Mouse (Mus musculus) hindbrain, embryonic 13.5 days (tissue): ENCODE results near the gene Slfn14. TPM values are rescaled to one million over a fixed set of nuclear protein-coding genes. Genes with fewer than 3 reads are reported as not detected.
A peak's percentile ranks its signal among the peaks of the same experiment; 100 is the strongest.
"Not testable (repeated sequence)": the region's sequence is repeated elsewhere in the genome, so short reads cannot be mapped to it uniquely, and the experiment has no call there.

ENCODE experiments used
- ATAC-seq: fragments of 200-750 bp; cut with Nextera tagmentation; 2 replicates; pipeline ENCODE4 v1.8.0; 2017; ENCODE audit warnings: moderate TSS enrichment; ENCODE audit not compliant: low FRiP score
- H3K27ac ChIP-seq: fragments of 300-500 bp; sonication (generic); 2 replicates; pipeline ENCODE4 v1.5.1; 2015; ENCODE audit warnings: inconsistent platforms, mild to moderate bottlenecking, moderate library complexity
- H3K27me3 ChIP-seq: fragments of 300-500 bp; sonication (generic); 2 replicates; pipeline ENCODE4 v1.6.1; 2015; ENCODE audit warnings: mild to moderate bottlenecking, inconsistent platforms
- H3K36me3 ChIP-seq: fragments of 300-500 bp; sonication (generic); 2 replicates; pipeline ENCODE4 v1.6.1; 2015; ENCODE audit warnings: mild to moderate bottlenecking, inconsistent platforms
- H3K4me1 ChIP-seq: fragments of 300-500 bp; sonication (generic); replicated peaks from 2 replicates; pipeline ENCODE4 v1.6.1; 2015; ENCODE audit warnings: inconsistent platforms
- H3K4me2 ChIP-seq: fragments of 300-500 bp; sonication (generic); 2 replicates; pipeline ENCODE4 v1.6.1; 2015; ENCODE audit warnings: inconsistent platforms, mild to moderate bottlenecking, moderate library complexity
- H3K4me3 ChIP-seq: fragments of 300-500 bp; sonication (generic); 2 replicates; pipeline ENCODE4 v1.5.1; 2015; ENCODE audit warnings: mild to moderate bottlenecking, inconsistent platforms
- H3K9ac ChIP-seq: fragments of 300-500 bp; sonication (generic); 2 replicates; pipeline ENCODE4 v1.6.1; 2015; ENCODE audit warnings: mild to moderate bottlenecking, inconsistent platforms
- H3K9me3 ChIP-seq: fragments of 300-500 bp; sonication (generic); 2 replicates; pipeline ENCODE4 v1.6.1; 2016; ENCODE audit warnings: inconsistent platforms
- WGBS: fragments of 180-500 bp; shearing (Covaris S2); methylation state at CpG from one replicate; pipeline ENCODE4 v1.1.7; 2015; 5-methylcytosine and 5-hydroxymethylcytosine counted together
- polyA plus RNA-seq: library from polyadenylated mRNA; unstranded; fragments of >200 nt; fragmentation: Nextera tagmentation; extraction: Ambion mirVana; gene quantifications from 2 replicates; pipeline ENCODE4 v1.2.1, GENCODE M21; 2015

Slfn14 gene
- polyA plus RNA-seq, 1 experiment from 2014 or later: 0.04 TPM

DNA sequence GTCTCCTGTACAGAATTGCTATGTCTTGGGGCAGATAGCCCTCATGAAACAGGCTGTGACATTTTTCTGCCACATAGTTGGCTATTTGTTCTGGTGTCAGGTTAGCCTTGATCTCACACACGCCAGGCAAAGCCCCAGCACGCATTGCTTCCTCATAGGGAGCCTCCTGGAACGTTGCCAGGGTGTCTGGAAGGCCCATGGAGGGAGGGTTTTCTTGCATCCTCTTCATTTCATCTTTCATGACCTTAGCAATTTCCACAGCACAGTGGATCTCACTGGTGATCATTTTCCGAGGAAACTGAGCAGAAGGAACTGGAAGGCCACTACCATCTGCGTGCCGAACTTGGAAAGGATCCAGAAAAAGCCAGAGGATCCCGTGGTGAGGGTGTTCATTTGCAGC lies 10.3 kb downstream of the Slfn14 start:
- ATAC-seq: no peak
- Histone ChIP-seq H3K36me3 (no peaks in the 10 kb centered on the region), H3K9me3 (no peaks in the 10 kb centered on the region), H3K4me2 (no peak overlapping the region), H3K27ac (no peak overlapping the region), H3K27me3 (0 out of 2 replicates have a peak, but pooled peaks cover 5% of the 10 kb centered on the region), H3K9ac (no peak overlapping the region), H3K4me3 (no peak overlapping the region), H3K4me1 (no peaks in the 10 kb centered on the region)
- WGBS: 71% methylated on average over 7 of the region's 7 CpGs

DNA sequence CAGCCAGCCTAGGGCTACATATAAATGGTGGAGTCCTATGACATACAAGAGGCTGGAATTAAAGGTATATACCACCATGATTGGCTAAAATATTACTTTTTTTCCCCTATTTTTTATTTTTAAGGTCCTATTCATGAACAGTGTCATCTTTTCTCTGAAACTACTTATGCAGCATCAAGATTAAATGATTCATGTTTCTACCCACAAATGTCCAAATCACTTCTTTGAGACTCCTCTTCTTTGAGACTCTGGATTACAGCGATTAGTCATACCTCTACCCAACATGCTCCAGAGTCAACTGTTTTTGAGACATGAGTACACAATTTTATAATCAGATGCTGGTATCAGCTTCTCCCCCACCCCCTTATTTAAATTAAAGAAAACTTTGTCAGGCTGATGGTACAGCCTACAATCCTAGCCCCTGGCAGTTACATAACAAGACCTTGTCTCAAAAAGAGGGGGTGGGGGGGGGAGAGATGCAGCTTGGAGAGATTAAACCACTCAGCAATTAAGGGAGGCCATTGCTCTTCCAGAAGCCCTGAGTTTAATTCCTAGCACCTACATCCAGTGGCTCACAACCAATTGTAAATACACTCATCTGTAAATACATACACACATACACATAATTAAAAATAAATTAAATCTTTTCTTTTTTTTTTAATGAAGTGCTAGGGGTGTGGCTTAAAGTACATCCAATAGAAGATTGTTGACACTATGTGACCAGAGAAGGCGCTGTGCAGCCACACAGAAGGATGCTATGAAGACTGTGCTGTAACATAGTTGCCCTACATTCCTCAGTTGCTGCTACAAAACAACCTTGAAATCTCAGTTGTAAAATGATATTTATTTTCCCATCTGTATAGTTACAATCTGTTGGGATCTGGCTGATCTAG lies 14.3 kb downstream of the Slfn14 start:
- Histone ChIP-seq H3K36me3 (no peaks in the 10 kb centered on the region), H3K9me3 (no peaks in the 10 kb centered on the region), H3K4me2 (peak overlapping the region; percentile 59; the same call in 1 of the 2 replicates), H3K9ac (no peak overlapping the region), H3K4me1 (peaks cover 3% of the 10 kb centered on the region), H3K27ac (peak overlapping the region; percentile 85), H3K27me3 (no peaks in the 10 kb centered on the region), H3K4me3 (no peak overlapping the region)
- no peak for ATAC-seq
- WGBS: 20% methylated on average over 2 of the region's 2 CpGs

DNA sequence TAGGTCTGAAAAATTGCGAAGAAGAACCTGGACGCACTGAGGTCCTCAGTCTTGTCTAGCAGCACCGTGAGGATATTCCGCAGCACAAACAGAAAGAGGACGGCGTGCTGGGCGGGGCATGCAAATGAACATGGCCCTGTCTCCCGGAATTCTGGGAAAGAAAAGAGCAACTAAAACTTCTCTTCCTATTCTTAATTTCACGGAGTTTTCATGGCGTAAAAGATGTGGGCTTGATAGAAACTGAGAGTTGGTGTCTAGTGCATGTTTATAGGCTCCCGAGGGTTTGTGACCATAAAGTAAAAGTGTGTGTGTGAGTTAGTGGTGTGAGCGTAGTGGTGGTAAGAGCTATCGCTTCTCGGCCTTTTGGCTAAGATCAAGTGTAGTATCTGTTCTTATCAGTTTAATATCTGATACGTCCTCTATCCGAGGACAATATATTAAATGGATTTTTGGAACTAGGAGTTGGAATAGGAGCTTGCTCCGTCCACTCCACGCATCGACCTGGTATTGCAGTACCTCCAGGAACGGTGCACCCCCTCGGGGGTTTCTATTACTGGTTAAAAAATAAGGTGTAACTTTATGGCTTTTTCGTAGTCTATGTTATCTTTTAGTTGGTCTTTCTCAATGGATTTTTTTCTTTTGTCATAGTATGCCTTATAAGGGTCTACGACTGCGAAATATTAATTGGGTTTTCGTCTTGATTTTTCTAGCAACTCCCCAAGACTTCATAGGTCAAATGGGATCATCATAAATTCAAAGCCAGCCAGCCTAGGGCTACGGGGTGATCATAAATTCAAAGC lies 15.2 kb downstream of the Slfn14 start:
- Histone ChIP-seq H3K27ac (peak overlapping the region; percentile 85), H3K4me1 (peaks cover 3% of the 10 kb centered on the region), H3K4me3 (peak overlapping the region; percentile 50), H3K36me3 (no peaks in the 10 kb centered on the region), H3K9ac (peak overlapping the region; percentile 75), H3K9me3 (no peaks in the 10 kb centered on the region), H3K4me2 (peak overlapping the region; percentile 59), H3K27me3 (no peaks in the 10 kb centered on the region)
- ATAC-seq: peak; percentile 91
- WGBS: under 1% methylated on average over 26 of the region's 26 CpGs

DNA sequence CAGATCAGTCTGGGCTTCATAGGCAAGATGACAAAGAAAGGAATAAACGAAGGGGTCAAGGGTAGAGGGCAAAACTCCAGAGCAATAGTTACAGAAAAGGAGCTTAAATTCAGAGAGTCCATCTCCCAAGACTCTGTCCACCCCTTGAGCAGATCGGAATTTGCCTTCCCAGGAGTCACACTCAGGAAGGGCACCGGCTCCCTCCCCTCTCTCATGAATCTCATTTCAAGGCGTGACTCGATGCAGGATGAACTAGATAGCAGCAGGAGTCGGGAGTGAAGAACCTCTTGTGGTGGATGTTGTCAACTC lies 15.7 kb downstream of the Slfn14 start:
- H3K4me3 ChIP-seq: peak overlapping the region; percentile 50
- peak overlapping the region; percentile 59 for H3K4me2 ChIP-seq
- no peaks in the 10 kb centered on the region for H3K27me3 ChIP-seq
- ATAC-seq: peak; percentile 73
- H3K9me3 ChIP-seq: no peaks in the 10 kb centered on the region
- no peaks in the 10 kb centered on the region for H3K36me3 ChIP-seq
- H3K9ac ChIP-seq: peak overlapping the region; percentile 75
- 0% methylated on average over 6 of the region's 6 CpGs for WGBS
- peaks cover 3% of the 10 kb centered on the region for H3K4me1 ChIP-seq
- H3K27ac ChIP-seq: peak overlapping the region; percentile 85

DNA sequence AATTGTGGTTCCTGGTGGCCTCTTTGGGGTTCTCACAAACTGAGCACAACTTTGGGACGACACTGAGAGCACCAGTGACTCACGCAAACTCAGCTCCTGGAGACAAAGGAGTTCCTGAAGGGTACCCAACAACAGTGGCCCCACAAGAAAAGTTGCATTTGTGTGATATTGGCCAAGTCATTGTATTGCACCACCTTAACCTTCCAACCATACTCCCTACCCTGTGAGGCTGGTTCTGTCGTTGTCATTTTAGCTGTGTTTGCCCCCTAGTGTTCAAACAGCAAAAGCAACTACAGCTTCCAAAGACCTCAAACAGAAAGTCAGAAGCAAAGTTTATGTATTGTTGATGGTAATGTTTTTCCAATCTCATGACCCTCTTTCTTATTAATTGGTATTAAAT lies 23.4 kb downstream of the Slfn14 start:
- H3K4me1 ChIP-seq: no peaks in the 10 kb centered on the region
- no peaks in the 10 kb centered on the region for H3K27me3 ChIP-seq
- H3K9me3 ChIP-seq: no peaks in the 10 kb centered on the region
- no peak overlapping the region for H3K4me2 ChIP-seq
- H3K27ac ChIP-seq: no peak overlapping the region
- no peaks in the 10 kb centered on the region for H3K36me3 ChIP-seq
- H3K4me3 ChIP-seq: no peak overlapping the region
- WGBS: 64% methylated on average over 3 of the region's 3 CpGs
- no peak for ATAC-seq
- H3K9ac ChIP-seq: no peak overlapping the region

- H3K27ac ChIP-seq: no peak overlapping the region
- H3K4me1 ChIP-seq: no peaks in the 10 kb centered on the region
- H3K9ac ChIP-seq: no peak overlapping the region
- no peak overlapping the region for H3K4me2 ChIP-seq
- WGBS: 95% methylated on average over 1 of the region's 1 CpGs
- no peak for ATAC-seq
- no peak overlapping the region for H3K4me3 ChIP-seq
- H3K36me3 ChIP-seq: no peaks in the 10 kb centered on the region
- no peaks in the 10 kb centered on the region for H3K9me3 ChIP-seq
- H3K27me3 ChIP-seq: no peaks in the 10 kb centered on the region
Measured at GRCm38 (mm10) chr11:83262673-83263072, 23.9 kb downstream of the Slfn14 start.

DNA sequence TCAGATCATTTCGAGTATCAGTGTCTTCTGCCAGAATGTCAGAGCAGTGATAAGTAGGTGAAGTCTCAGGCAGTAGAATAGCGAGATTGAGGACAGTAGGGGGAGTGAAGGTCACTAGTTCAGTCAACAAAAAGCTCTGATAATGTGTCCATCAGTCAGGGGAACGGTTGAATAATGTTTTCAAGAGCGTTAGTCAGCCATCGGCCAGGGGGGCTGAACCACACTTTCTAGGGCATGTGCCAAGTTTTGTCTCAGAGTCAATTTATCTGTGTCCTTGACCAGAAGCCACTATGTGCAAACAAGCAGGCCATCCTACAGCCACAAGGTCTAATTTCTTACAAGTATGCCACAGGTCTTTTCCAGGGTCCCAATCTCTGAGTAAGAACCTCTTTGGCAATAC lies 29.3 kb downstream of the Slfn14 start:
- H3K27ac ChIP-seq, H3K9me3 ChIP-seq, H3K27me3 ChIP-seq, H3K4me3 ChIP-seq, H3K9ac ChIP-seq, ATAC-seq, H3K36me3 ChIP-seq, H3K4me1 ChIP-seq, H3K4me2 ChIP-seq: not testable (repeated sequence)
- 60% methylated on average over 5 of the region's 5 CpGs for WGBS

- Histone ChIP-seq H3K4me1 (no peaks in the 10 kb centered on the region), H3K4me2 (no peak overlapping the region), H3K27ac (no peak overlapping the region), H3K9ac (no peak overlapping the region), H3K36me3 (no peaks in the 10 kb centered on the region), H3K27me3 (no peaks in the 10 kb centered on the region), H3K9me3 (no peaks in the 10 kb centered on the region), H3K4me3 (no peak overlapping the region)
- 13% methylated on average over 2 of the region's 2 CpGs for WGBS
- no peak for ATAC-seq
Measured at GRCm38 (mm10) chr11:83239811-83240210, 46.7 kb downstream of the Slfn14 start.

DNA sequence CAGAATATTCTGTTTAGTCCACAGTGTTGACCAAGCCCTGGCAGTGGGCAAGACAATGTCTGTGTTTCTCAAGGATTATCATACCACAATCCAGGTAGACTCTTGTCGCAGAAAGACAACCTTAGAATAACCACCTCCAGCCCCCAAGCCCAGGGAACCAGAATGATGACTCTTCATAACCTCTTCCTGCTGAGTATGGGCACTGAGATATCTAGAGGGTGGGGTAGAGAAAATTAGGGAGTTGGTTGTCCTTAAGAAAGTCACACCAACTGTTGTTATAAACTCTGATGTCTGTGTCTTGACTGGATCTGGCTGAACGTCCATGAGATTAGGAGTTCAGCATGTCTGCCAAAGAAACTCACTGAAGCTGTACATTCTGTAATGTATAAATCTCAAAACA lies 48.1 kb downstream of the Slfn14 start:
- no peak overlapping the region for H3K4me3 ChIP-seq
- H3K4me2 ChIP-seq: no peak overlapping the region
- no peaks in the 10 kb centered on the region for H3K36me3 ChIP-seq
- H3K27ac ChIP-seq: no peak overlapping the region
- no peak overlapping the region for H3K9ac ChIP-seq
- WGBS: 89% methylated on average over 2 of the region's 2 CpGs
- H3K27me3 ChIP-seq: no peaks in the 10 kb centered on the region
- ATAC-seq: no peak
- H3K9me3 ChIP-seq: no peaks in the 10 kb centered on the region
- no peaks in the 10 kb centered on the region for H3K4me1 ChIP-seq

- 88% methylated on average over 9 of the region's 9 CpGs for WGBS
- not testable (repeated sequence) for H3K9me3 ChIP-seq, ATAC-seq
Measured at GRCm38 (mm10) chr11:83237390-83237789, 49.1 kb downstream of the Slfn14 start.

DNA sequence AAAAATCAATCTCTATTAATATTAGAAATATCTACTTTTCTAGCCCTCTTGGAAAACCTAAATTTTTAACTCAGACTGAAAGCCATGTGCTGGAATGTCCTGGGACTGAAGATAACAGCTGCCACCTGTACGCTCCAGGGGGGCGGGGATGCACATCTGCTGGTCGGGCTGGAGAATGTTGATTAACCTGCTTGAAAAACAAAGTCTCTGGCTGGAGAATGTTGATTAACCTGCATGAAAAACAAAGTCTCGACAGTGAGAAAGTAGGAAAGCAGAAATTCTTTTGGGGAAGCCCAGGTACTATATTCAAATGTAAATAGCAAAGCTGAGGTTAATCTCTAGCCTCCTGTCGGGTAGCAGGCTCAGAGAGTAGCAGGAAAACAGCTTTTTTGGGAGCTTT lies 52.9 kb downstream of the Slfn14 start:
- H3K4me1 ChIP-seq, H3K4me2 ChIP-seq, H3K27ac ChIP-seq, H3K36me3 ChIP-seq, H3K27me3 ChIP-seq, H3K9ac ChIP-seq, ATAC-seq, H3K9me3 ChIP-seq, H3K4me3 ChIP-seq: not testable (repeated sequence)
- WGBS: 53% methylated on average over 5 of the region's 5 CpGs

More at GRCm38 (mm10) chr11:83237390-83237789, 49.1 kb downstream of the Slfn14 start:
- not testable (repeated sequence) for H3K27me3 ChIP-seq, H3K4me3 ChIP-seq, H3K4me1 ChIP-seq, H3K9ac ChIP-seq, H3K36me3 ChIP-seq, H3K4me2 ChIP-seq, H3K27ac ChIP-seq

DNA sequence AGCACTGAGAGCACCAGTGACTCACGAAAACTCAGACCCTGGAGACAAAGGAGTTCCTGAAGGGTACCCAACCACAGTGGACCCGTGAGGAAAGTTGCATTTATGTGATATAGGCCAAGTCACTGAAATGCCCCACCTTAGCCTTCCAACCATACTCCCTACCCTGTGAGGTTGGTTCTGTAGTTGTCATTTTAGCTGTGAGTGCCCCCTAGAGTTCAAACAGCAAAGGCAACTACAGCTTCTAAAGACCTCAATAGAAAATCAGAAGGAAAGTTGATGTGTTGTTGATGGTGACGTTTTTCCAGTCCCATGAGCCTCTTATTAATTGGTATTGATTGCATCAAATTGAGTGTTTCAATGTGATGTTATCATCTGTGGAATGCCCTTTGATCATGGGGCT lies 55.6 kb downstream of the Slfn14 start:
- Histone ChIP-seq H3K27ac (no peak overlapping the region), H3K4me3 (no peak overlapping the region), H3K4me1 (no peaks in the 10 kb centered on the region), H3K9me3 (no peaks in the 10 kb centered on the region), H3K4me2 (no peak overlapping the region), H3K36me3 (no peaks in the 10 kb centered on the region), H3K27me3 (no peaks in the 10 kb centered on the region), H3K9ac (no peak overlapping the region)
- no peak for ATAC-seq
- WGBS: 87% methylated on average over 3 of the region's 3 CpGs
